Mouse (Mus musculus): ENCODE measurements around the gene Ecm1.
"Not testable (repeated sequence)": the region's sequence is repeated elsewhere in the genome, so short reads cannot be mapped to it uniquely, and the experiment has no call there.

The Ecm1 gene

GRCm38 (mm10) chr3:95726696-95727358, 12.5 kb downstream of the Ecm1 start:
- no peak for DNase-seq

- no peak for DNase-seq
Observed at GRCm38 (mm10) chr3:95725863-95726262, 13.5 kb downstream of the Ecm1 start.

- no peak for DNase-seq
Observed at GRCm38 (mm10) chr3:95722386-95722785, 17.0 kb downstream of the Ecm1 start.

GRCm38 (mm10) chr3:95718153-95718552, 21.2 kb downstream of the Ecm1 start:
- no peak for DNase-seq

GRCm38 (mm10) chr3:95716075-95716474, 23.3 kb downstream of the Ecm1 start:
- no peak for DNase-seq

GRCm38 (mm10) chr3:95709967-95710366, 29.4 kb downstream of the Ecm1 start:
- DNase-seq: no peak

GRCm38 (mm10) chr3:95709044-95709443, 30.3 kb downstream of the Ecm1 start:
- no peak for DNase-seq

GRCm38 (mm10) chr3:95707497-95707896, 31.9 kb downstream of the Ecm1 start:
- DNase-seq: no peak

- DNase-seq: no peak
Observed at GRCm38 (mm10) chr3:95706273-95706672, 33.1 kb downstream of the Ecm1 start.

- DNase-seq: no peak
Observed at GRCm38 (mm10) chr3:95704612-95705011, 34.8 kb downstream of the Ecm1 start.

- no peak for DNase-seq
Observed at GRCm38 (mm10) chr3:95703276-95703675, 36.1 kb downstream of the Ecm1 start.

- peak; percentile 43 for DNase-seq
Observed at GRCm38 (mm10) chr3:95701877-95702540, 37.4 kb downstream of the Ecm1 start.

GRCm38 (mm10) chr3:95701085-95701484, 38.3 kb downstream of the Ecm1 start:
- DNase-seq: no peak

- peak; percentile 58 for DNase-seq
Observed at GRCm38 (mm10) chr3:95700233-95700681, 39.1 kb downstream of the Ecm1 start.

GRCm38 (mm10) chr3:95698286-95698685, 41.1 kb downstream of the Ecm1 start:
- DNase-seq: no peak

GRCm38 (mm10) chr3:95696360-95696759, 43.0 kb downstream of the Ecm1 start:
- DNase-seq: no peak

- no peak for DNase-seq
Observed at GRCm38 (mm10) chr3:95695796-95696195, 43.6 kb downstream of the Ecm1 start.

- DNase-seq: no peak
Observed at GRCm38 (mm10) chr3:95694808-95695703, 44.3 kb downstream of the Ecm1 start.

- no peak for DNase-seq
Observed at GRCm38 (mm10) chr3:95693821-95694807, 45.3 kb downstream of the Ecm1 start.

GRCm38 (mm10) chr3:95692677-95693076, 46.7 kb downstream of the Ecm1 start:
- no peak for DNase-seq

- DNase-seq: not testable (repeated sequence)
Observed at GRCm38 (mm10) chr3:95690552-95690951, 48.8 kb downstream of the Ecm1 start.

- DNase-seq: no peak
Observed at GRCm38 (mm10) chr3:95689940-95690339, 49.4 kb downstream of the Ecm1 start.

Measured in cerebellum, adult 8-10 months (tissue).